Mouse (Mus musculus): ENCODE results near the gene Fzd2. TPM values are rescaled to one million over a fixed set of nuclear protein-coding genes. Genes with fewer than 3 reads are reported as not detected.

Fzd2 gene
- total RNA-seq, 2 experiments from 2014 or later, result 9.3 to 11.3 TPM

DNA sequence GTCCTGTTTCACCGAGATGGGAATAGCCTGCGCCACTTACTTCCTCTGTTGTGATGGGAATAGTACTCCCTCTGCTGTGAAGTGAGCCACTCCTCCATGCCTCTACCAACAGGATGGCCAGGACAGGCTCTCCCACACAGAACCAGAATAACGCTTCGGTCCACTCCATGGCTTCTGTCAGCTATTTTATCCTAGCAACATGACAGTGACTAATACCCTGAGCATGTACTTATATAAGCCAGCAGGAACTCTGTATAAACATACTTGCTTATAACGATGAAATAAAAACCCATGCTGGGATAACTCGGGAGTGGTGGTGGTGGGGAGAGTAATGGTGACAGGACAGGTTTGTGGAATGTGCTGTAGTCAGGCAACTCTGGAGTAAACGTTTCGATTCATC is 51.7 kb downstream of the Fzd2 start:
- DNase-seq (ENCODE audit: low spot score in 2 of 2), result peak; percentile 15 to 76
- intact Hi-C loops (cut with DNase I), result no loop called here

DNA sequence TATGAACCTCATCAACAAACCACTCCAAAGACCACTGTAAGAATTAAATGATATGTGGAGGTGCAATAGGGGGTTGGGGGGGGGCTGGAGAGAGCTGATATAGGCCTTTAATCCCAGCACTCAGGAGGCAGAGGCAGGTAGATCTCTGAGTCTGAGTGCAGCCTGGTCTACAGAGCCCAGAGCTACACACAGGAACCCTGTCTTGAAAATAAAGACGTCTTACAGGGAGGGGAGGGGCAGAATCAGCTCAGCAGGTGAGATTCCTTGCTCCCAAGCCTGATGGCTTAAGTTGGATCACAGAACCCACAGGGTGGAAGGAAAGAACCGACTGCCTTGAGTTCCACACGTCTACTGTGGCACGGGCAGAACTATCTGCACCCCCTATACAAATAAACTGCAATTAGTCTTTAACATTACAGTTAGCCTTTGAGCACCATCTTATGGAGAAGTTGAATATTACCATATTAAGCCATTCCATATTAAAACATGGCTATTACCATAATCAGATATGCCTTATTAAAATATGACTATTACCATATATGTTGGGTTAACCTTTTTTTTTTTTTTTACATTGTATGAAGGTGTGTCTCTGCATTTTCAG is 52.2 kb downstream of the Fzd2 start:
- DNase-seq (ENCODE audit: low spot score in 2 of 2), result no peak
- intact Hi-C loops (cut with DNase I), result no loop called here

DNA sequence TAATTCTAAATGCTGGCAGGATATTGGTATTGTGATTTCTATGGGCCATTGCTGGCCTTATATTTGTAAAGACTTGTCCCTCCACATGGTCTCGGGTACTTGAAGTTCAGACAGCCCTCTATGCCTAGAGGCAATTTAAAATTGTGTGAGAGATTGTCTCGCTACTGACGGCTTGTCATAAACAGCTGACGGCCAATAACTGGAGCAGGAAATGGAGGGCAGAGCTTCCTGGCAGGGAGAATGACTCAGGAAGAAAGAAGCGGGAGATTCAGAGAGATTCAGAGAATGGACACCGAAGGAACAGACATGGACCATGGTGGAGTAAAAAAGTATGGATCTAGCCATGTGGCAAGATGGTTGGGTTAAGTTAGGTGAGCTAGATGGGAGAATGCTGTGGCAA is 52.7 kb downstream of the Fzd2 start:
- no peak for DNase-seq (ENCODE audit: low spot score in 2 of 2)
- intact Hi-C loops (cut with DNase I), result no loop called here

Other genes with a start within 250 kb of the Fzd2 start
- gene Slc4a1, start 238.2 kb upstream of the Fzd2 start, total RNA-seq (2021), result under 1 TPM; 0.62 to 0.73 TPM
- gene Rundc3a, start 211.0 kb upstream of the Fzd2 start, total RNA-seq (2021), result 100 to 1,000 TPM; 441 to 469 TPM
- gene Slc25a39, start 196.4 kb upstream of the Fzd2 start, total RNA-seq (2021), result 10 to 100 TPM; 58.8 to 64.8 TPM
- 10 to 100 TPM; 58.3 to 71.3 TPM for gene Grn, start 174.1 kb upstream of the Fzd2 start, total RNA-seq (2021)
- gene Fam171a2, start 156.7 kb upstream of the Fzd2 start, total RNA-seq (2021), result 100 to 1,000 TPM; 108 to 120 TPM
- gene Itga2b, start 134.3 kb upstream of the Fzd2 start, total RNA-seq (2021), result 1 to 10 TPM; 2.2 to 3.5 TPM
- gene Gpatch8, start 48.0 kb upstream of the Fzd2 start, total RNA-seq (2021), result 10 to 100 TPM; 46.6 to 55.7 TPM
- 1 to 10 TPM; 3.8 to 6.0 TPM for gene Gm11627, start 24.9 kb upstream of the Fzd2 start, total RNA-seq (2021)
- gene Meioc, start 59.3 kb downstream of the Fzd2 start, total RNA-seq (2021), result not detected
- gene Ccdc43, start 93.4 kb downstream of the Fzd2 start, total RNA-seq (2021), result 10 to 100 TPM; 28.2 to 30.3 TPM
- 100 to 1,000 TPM; 118 to 139 TPM for gene Adam11, start 157.0 kb downstream of the Fzd2 start, total RNA-seq (2021)
- gene Gjc1, start 215.3 kb downstream of the Fzd2 start, total RNA-seq (2021), result 1 to 10 TPM; 7.3 to 8.0 TPM
- gene Higd1b, start 231.5 kb downstream of the Fzd2 start, total RNA-seq (2021), result 1 to 10 TPM; 5.1 to 7.2 TPM